Mouse (Mus musculus) ES-E14 (cell line): ENCODE measurements around the gene Mettl1.

Experiments
- CHD2 ChIP-seq: IDR thresholded peaks from 2 replicates; pipeline ENCODE4 v1.6.1; 2014; ENCODE audit warnings: mild to moderate bottlenecking, low read depth, low read length, inconsistent platforms
- HCFC1 ChIP-seq: IDR thresholded peaks from 2 replicates; pipeline ENCODE4 v1.6.1; 2012; ENCODE audit warnings: low read length, inconsistent platforms, borderline replicate concordance; ENCODE audit not compliant: insufficient read depth
- MAFK ChIP-seq: IDR thresholded peaks from 2 replicates; pipeline ENCODE4 v1.6.1; 2014; ENCODE audit warnings: mild to moderate bottlenecking, low read depth, low read length, inconsistent platforms; ENCODE audit not compliant: insufficient read depth
- ZC3H11A ChIP-seq: IDR thresholded peaks from 2 replicates; pipeline ENCODE4 v1.6.1; 2012; ENCODE audit warnings: low read depth, mild to moderate bottlenecking, inconsistent platforms, low read length, borderline replicate concordance

DNA sequence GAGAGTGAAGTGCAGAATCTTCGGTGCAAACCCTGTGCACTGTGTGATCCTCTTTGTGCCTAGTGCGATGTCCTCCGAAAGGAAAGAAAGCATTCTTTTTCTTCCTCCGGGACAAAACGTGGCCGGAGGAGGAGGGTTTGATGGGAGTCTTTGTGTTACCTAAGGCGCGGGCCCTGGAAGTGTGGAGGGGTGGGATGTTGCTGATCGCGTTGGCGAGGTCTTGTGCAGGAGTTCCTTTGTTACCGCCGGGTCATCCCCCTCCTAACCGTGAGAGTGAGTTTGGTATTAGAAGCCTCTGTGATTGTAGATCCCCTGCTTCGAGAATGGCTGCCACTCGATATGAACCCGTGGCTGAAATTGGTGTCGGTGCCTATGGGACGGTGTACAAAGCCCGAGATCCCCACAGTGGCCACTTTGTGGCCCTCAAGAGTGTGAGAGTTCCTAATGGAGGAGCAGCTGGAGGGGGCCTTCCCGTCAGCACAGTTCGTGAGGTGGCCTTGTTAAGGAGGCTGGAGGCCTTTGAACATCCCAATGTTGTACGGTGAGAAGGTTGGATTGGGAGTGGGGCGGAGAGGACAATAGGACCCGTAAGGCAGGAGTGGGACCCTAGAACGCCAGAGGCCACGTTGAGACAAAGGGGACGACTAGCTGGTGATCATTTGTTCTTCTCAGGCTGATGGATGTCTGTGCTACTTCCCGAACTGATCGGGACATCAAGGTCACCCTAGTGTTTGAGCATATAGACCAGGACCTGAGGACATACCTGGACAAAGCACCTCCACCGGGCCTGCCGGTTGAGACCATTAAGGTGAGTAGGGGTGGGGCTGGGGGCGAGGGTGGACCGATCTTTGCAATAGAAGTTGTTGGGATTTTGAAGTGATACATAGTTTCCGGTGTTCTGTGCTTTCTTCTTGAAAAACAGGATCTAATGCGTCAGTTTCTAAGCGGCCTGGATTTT, 23.0 kb downstream of the Mettl1 start:
- TF ChIP-seq CHD2, result no peak
- no peak for TF ChIP-seq MAFK
- no peak for TF ChIP-seq HCFC1
- TF ChIP-seq ZC3H11A, result no peak
